Mouse (Mus musculus) urinary bladder, postnatal 4 days (tissue): ENCODE data around the gene Ube2r2.

Experiments
- DNase-seq, 2 experiments: peaks; one replicate each; pipeline ENCODE4 v3.0.0; 2021 to 2022; ENCODE audit warnings: low spot score in 2 of 2

The Ube2r2 gene

DNA sequence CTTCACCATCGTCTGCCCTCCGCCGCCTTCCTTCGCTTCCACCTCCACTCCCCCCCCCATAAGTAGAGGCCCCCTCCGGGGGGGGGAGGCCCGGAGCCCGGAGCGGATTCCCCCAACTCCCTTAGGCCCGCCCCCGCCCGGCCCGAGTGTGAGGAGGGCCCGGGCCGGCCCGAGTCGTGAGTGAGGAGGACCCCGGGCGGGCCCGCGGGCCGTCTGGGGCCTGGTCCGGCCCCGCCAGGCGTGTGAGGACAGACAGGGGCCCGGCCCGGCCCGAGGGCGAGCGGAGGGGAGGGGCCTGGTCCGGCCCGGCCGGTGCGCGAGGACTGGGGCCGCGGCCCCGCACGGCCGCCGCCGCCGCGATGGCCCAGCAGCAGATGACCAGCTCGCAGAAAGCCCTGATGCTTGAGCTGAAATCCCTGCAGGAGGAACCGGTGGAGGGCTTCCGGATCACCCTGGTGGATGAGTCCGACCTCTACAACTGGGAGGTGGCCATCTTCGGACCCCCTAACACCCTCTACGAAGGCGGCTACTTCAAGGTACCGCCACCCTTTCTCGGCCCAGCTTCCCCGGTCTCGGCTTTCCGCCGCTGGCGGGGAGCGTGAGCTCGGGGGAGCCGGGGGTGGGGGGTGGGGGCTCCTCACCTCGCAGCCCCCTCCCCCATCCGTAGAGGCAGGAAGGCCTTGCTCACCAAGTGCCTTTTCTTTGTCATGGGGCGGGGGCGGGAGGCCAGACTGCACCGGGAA is at the start of gene Ube2r2:
TSS of gene Ube2r2 (plus strand) at position 33 of the 743 bp plus-strand sequence.
- DNase-seq = peak in 1 of 2 experiments; percentile 70

DNA sequence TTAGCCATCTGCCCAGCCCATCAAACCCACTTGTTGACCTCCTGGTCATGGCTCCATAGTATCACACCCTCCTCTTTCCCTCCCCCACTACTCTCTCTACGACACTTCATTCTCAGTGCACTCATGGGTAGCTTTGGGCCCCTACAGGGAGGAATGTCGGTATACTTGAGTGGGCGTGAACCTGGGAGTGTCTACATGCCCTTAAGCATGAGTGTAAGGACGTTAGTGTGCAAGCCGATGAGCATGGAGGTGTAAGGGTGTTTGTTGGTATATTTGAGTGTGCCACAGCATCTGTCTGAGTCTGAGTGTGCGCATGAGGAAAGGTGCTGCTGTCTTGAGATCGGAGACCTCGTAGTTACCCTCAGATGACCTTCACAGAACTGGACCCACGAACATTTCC is 48.6 kb upstream of the Ube2r2 start:
- DNase-seq = no peak

DNA sequence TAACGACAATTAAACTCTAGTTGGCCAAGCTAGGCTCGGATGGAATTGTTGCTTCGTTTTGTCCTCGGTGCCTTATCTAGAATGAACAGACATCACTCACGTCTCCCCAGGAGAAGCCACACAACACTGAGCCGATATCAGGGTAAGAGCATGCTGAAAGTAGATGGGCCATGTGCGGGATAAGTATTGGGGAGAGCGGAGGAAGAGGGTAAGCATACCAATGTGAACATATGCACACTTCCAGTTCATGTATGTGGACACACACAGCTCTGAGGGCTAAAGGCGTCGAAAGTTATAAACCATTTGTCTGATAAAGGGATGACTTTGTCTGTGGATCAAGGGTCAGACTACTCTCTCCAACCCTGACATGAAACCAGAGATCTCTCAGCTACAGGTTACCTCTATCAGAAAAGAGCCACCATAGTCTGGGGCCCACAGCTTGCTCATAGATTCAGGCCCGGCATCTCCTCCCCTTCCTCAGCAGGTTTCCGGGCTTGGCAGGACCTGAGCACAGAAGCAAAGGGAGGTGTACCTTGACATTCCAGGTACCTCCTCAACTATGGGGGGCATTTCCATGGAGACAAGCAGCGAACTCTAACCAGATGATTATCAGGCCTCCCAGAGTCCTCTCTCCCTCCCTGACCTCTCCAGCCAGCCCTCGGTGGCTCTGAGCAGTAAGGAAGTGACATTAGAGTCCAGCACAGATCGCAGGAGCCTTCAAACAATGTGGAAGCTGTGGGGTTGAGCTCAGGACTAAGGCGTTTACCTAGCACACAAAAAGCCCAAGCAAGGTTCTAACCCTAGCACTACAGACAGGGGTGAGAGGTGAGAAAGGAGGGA is 47.9 kb upstream of the Ube2r2 start:
- DNase-seq = no peak

DNA sequence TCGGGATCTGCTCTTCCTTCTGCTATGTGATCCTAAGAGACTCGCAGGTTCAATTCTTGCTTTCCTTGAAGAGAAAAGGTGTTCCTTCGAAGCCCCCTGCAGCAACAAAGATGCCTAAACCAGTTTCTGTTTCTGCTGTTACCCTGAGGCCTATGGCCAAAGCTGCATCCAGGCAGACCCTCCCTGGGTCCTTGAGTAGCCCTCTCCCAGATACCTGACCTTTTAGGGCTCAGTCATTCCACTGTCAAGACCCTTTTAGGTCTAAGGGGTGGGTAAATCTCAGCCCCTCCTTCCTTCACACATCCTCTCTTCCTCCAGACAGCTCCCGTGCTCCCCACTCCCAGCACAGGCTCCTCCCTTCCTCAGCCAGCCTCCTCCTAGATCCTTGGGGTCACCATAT is 46.4 kb upstream of the Ube2r2 start:
- no peak for DNase-seq

DNA sequence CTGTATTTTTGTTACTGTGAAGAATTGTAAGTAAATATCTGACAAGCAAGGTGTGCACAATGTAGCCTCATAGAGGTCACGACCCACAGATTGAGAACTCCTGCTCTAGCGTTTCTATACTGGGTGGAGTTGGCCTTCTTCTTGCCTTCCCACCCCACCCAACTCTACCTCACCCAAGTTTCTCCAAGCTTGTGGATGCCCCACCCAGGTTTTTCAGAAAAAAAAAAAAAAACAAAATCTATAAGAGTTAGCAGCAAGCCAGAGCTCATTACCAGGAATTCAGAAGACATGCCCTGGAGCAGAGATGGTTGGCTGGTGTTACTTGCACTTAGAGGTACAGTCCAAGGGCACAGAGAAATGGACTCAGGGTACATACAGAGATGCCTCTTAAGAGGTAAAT is 45.8 kb upstream of the Ube2r2 start:
- no peak for DNase-seq

DNA sequence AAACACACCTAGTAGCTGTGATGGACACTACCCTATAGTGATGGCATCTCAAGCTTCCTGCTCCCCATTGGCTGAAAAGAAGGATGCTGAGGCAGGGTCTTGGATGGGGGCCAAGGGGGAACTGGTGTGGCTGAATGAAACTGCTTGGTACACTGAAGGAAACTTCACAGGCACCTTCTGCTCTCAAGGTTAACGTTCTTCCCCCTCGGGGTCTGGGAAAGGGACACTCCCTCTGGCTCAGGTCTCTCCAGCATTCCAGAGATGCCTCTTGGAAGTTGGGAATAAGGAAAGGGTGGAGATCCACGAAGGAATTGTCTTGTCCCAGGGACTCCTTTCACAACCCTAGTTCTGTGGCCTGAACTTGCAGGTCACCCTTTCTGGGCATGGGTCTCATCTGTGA is 44.2 kb upstream of the Ube2r2 start:
- DNase-seq = no peak

DNA sequence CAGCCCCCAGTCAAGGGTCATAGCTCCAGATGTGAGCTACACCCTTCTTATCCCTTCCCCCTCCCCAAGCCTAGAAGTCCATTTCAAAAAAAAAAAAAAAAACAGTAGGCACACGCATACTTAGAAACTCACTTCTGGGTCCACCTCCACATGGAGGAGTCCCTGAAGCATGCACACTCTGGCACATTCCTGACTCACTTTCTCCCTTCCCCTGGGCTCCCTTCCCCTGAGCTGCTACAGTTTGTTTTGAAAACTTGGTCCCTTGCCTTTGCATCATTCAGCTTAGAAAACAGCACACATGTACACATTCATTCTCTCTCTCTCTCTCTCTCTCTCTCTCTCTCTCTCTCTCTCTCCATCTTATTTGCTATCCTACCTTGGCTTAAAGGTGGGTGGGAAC is 42.6 kb upstream of the Ube2r2 start:
- no peak for DNase-seq

DNA sequence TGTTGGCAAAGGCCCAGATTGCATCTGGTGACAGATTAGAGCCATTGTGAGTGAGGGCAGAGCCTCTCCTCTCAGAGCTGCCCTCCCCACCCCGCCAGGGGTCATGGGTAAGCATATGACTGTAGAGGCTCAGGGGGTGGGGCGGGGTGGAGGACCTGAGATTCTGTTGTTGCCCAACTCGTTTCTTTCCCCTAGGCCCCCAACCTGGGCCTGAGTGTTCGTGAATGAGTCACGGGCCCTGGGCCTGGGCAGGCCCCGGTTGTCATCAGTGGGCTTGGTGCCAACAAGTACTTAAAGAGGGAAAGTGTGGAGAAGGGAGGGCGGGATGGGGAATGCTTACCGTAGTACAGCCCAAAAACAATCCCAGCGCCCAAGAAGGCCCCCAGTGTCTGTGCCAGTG is 41.2 kb upstream of the Ube2r2 start:
- DNase-seq = peak in 1 of 2 experiments; percentile 61

DNA sequence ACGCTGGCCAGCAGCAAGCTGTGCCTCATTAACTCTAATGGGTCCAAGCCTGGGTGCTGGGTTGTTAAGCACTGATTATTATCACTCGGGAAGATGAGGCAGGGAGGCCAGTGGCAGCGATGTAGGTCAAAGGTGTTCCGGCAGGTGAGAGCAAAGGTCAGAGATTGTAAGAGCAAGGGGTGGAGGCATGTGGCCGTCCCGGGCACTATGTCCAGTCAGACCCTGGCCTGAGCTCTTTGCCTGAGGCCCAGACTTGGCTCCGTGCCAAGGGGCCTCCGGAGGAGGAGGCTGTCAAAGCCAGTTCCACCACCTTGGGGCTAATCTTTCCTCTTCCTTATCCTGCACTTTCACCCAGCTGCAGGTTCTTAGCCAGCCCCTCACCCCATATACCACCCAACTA is 39.4 kb upstream of the Ube2r2 start:
- DNase-seq = peak in 1 of 2 experiments; percentile 58

DNA sequence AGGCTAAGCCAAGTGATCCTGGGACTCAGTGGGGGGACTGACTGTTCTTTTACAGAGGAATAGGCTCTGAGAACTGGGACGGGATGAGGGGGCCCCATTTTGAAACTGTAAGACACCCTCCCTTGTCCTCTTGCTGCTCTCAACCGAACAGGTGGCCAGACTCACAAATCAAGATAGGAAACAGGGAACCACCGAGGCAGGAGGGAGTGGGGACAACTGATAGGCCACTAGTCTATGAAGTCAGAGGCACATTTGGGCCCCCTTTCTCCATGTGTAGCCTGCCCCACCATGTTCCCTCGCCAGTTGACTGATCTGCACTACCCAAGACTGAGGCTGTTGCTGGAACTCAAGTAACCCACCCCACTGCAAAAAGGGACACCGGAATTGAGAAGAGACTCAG is 38.7 kb upstream of the Ube2r2 start:
- DNase-seq = no peak

DNA sequence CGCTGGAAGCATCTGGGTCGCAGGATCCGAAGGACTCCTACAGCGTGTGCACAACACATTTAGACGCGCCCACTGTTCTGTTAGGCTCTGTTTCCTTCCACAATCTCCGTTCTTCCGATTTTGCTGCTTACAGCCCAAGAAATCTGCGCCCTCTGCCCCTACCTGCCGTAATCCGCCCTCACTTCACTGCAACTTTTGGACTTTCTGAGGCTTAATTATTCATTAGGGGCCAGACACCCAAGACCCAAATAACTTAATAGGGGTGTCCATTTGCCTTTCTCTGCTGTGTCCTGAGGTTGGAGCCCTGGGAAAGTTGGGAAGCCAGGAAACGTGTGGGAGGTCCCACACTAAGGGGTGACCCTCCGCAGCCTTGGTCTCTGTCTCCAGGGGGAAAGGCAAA is 38.2 kb upstream of the Ube2r2 start:
- no peak for DNase-seq

DNA sequence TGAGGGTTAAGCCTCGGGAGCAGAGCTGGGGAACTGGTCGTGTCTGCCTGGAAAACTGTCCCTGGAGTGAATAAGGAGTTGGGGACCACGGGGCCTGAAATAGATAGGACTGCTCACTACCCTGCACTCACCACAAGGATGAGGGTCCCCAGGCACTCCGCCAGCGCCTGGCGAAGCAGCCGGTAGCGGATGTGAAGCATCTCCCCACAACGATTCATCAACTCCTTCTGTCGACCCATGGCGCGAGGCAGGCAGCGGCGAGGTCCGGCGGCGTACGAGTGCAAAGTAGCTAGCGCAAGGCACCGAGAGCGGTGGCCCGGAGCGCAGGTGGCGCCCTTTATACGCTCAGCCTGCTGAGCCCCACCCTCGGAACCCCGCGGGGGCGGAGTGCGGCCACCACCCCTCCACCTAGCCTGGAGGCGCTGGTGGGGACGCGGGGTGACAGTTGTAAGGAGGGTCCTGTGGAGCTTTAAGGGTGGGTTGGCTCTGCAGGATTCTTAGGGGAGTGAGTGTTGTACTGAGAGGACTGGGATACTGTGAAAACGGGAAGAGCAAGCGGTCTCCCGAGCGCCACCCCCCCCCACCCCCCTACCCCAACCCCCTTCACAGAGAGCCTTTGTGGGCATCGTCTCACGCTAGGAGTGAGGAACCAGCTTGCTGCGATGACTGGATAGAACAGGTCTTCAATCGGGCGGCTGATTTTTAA is 37.5 kb upstream of the Ube2r2 start, which contains the start of gene Aqp3:
TSS of gene Aqp3 (minus strand) at position 313 of the 706 bp plus-strand sequence.
- DNase-seq = peak; percentile 50 to 63

DNA sequence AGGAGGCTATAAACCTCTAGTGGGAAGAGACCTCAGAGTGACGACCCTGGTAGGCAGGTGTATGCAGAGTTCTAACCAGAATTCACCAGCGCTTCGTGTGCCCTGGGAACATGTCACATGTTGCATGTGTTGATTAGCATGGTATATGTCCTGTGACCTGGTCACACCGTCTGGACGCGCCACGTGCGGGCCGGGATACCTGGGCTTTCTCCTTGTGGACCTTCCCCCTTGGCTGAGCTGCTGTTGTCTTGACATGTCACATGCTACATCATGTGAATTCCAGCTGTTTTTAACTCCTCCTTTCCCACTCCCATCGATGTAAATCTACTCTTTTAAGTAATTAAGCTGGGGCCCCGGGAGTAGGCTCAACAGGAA is 37.0 kb upstream of the Ube2r2 start:
- DNase-seq = no peak

DNA sequence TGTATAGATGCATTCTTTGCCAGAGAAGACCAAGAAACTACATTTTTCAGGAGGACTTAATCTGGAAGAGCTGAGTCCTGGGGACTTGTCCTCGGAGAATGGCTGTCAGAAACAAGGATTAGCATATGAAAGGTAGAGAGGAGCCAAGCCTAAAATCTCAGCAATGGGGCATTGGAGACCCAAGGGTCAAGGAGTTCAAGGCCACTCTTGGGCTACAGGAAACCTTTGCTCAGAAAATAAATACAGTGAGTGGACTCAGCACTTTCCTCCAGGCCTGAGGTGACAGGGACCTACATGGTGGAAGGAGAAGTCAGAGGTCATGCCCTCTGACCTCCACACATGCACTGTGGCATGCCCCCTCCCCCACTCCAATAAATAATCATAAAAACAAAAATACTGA is 34.6 kb upstream of the Ube2r2 start:
- no peak for DNase-seq

DNA sequence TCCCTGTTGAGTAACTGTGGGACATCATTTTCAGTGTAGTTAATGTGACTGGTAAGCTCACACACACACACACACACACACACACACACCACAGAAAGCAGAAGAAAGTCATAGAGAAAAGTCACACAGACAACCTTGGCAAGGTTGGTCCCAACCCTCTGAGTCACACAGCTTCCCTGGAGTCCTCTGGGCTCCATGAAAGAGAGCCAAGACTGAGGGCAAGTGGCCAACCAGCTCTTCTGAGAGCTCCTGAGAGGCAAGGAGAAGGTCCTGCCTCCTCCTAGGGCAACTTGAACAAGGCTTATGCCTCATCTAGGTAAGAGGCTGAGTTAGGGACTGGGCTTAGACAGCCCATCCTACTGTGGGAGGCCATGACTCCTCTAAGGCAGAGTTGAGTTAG is 32.6 kb upstream of the Ube2r2 start:
- DNase-seq = no peak

DNA sequence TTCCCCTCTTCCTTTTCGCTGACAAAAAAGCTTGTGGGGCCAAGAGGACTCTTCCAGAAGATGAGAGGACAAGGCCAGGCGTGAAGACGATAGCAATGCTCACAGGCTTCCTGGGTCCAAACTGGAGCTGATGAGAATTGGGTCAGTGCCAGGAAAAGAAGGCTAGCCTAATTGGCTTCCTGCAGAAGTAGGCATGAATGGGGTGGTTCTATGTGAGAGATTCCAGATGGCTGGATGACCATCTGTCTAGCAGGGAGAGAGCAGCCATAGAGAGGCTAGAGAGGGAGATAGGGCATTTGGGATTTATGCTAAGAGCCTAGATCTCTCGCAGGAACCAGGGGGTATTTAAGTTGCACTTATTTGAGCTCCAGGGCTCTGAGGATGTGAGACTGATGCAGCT is 28.1 kb upstream of the Ube2r2 start:
- no peak for DNase-seq

DNA sequence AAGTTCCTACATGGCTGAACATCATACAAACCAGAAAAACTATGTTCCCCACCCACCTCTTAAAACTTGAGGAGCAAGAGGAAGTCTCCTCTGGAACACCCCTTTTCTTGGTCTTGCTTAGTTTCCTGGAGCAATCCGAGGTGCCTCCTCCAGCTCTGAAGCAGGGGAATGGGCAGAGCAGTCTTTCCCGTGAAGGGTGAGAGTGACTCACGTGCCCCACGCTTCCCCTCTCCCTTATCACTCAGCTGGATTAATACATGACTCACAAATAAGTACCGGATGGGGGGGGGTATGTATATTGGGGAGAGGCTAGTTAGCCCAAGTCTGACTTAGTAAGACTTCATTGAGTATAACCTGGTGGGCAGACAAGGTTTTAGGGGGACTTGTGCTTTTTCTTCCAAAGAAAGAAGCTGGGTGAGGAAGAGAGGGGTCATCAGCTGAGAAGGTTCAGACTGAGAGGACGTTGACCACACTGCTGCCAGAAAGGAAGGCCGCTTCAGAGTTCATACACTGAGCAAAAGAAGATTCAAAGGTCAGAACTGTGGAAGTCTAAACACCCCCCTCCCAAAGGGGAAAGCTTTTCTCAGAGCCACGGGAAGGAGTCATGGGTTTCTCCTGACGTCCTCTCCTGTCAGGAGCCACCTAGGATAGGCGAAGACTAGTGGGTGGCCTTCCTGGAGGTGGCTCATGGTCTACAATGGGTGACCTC is 26.7 kb upstream of the Ube2r2 start:
- no peak for DNase-seq

DNA sequence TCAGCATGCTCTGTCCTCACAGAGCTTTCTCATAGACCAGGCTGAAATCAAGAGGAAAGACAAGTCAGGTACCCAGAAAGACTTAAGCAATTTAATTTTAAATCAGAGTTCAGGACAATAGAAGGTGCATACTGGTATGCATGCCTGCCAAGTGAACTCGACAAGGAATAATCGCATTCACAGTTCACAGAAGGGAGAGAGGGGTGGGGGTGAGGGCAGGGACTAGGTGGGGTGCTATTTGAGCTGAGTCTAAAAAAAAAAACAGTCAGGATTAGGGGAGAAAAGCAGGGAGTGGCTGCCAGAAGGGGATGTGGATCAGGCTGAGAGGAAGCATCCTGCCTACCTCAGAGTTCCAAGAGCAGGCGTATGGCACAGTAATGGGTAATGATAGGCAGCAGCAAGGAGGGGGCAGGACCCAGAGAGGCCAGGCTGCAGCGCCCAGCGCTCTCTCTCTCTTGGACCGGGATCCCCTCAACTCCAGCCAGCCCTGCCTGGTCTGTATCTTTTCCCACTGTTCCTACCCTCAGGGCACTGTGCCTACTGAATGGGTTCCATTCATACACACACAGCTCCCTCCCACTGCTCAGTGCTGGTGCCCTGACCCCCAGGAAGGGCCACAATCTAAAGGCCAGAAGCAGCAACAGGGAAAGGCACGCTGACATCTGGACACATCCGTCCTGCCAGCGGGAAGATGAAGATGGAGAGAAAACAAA is 21.0 kb upstream of the Ube2r2 start:
- peak in 1 of 2 experiments; percentile 55 for DNase-seq

DNA sequence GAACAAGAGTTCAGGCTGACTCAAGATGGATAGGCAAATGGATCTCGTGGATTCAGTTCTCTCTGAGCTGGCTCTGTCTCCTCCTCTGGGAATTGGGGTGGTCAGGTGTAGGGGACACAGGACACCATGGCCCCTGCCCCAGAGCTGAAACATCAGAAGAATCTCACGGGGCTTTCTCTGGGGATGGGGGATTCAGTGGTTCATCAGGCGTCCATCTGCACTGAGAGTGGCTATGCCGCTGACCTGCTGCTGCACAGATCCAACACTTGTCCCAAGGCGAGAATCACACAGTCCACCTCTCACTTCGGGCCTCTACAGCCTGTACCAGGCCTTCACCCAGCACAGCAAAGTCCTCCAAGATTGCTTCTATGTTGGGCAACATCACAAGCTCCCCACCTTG is 20.5 kb upstream of the Ube2r2 start:
- no peak for DNase-seq

DNA sequence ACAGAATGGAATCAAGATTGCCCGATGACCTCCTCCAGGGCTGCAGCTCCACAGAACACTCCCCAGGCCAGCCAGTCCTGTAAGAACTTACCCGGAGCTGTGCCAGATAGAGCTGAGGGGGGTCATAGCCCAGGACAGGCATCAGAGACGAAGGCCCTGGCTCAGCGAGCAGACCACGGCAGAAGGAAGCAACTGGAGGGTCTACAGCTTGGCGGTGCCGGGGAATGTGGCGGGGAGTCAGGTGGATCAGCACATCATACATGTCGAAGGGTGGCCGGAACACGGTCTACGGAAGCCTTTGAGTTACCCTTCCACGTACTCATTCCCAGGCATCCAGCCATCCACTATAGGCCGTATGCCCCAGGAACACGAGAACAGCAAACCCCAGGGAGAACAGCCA is 19.8 kb upstream of the Ube2r2 start:
- DNase-seq = peak in 1 of 2 experiments; percentile 55

DNA sequence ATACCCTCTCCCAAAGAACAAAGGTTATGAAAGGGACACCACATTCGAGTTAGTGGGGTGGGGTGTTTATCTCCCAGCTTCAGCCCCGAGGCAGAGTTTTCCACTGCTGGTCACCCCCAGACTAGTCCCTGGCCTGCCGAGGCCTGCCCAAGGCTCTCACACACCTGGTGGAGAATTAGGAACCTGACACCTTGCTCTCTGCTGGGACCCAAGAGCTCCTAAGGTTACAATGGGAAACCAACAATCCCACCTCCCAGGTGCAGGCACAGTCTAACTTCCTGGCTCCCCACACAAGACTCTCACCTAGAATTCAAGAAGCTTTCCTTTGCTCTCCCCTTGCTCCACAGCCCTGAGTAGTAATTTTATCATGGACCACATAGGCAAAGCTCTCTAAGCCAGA is 18.7 kb upstream of the Ube2r2 start:
- no peak for DNase-seq
